Mouse (Mus musculus) MEL (cell line): Measurements from ENCODE around the gene Rpp14. TPM values are rescaled to one million over a fixed set of nuclear protein-coding genes. Genes with fewer than 3 reads are reported as not detected.

Experiments
- DNase-seq: peaks from one replicate; pipeline ENCODE4 v3.0.0; 2011; ENCODE audit warnings: low read depth, low spot score
- H3K27ac ChIP-seq: 2 replicates; pipeline ENCODE4 v1.5.1; 2012; ENCODE audit warnings: low read depth, mild to moderate bottlenecking, control low read depth, low read length, moderate library complexity; ENCODE audit not compliant: control insufficient read depth
- H3K27me3 ChIP-seq, 2 experiments: fragments of 150-350 bp in 1 of 2; sonication (generic) in 1 of 2; 2 replicates each; pipeline ENCODE4 v1.6.1; 2012; ENCODE audit warnings: low read length in 2 of 2, mild to moderate bottlenecking in 2 of 2, improper control_type of control experiment in 1 of 2, moderate library complexity in 1 of 2; ENCODE audit not compliant: insufficient read depth in 2 of 2, control insufficient read depth in 1 of 2
- H3K36me3 ChIP-seq, 2 experiments: 2 replicates each; pipeline ENCODE4 v1.6.1; 2012 to 2014; ENCODE audit warnings: low read length in 2 of 2, improper control_type of control experiment in 1 of 2, inconsistent platforms in 1 of 2, mild to moderate bottlenecking in 1 of 2; ENCODE audit not compliant: insufficient read depth in 2 of 2, control insufficient read depth in 1 of 2
- H3K4me1 ChIP-seq, 2 experiments: fragments of 150-350 bp in 1 of 2; sonication (generic) in 1 of 2; 2 replicates each; pipeline ENCODE4 v1.6.1; 2012; ENCODE audit warnings: low read length in 2 of 2, improper control_type of control experiment in 1 of 2, mild to moderate bottlenecking in 1 of 2; ENCODE audit not compliant: insufficient read depth in 2 of 2, control insufficient read depth in 1 of 2
- H3K4me3 ChIP-seq, 2 experiments: fragments of 150-350 bp in 1 of 2; sonication (generic) in 1 of 2; 2 replicates each; pipeline ENCODE4 v1.5.1; 2012; ENCODE audit warnings: low read depth in 2 of 2, low read length in 2 of 2, mild to moderate bottlenecking in 2 of 2, moderate library complexity in 2 of 2, control low read depth in 1 of 2, improper control_type of control experiment in 1 of 2; ENCODE audit not compliant: control insufficient read depth in 1 of 2, insufficient read depth in 1 of 2
- H3K79me2 ChIP-seq: 2 replicates; pipeline ENCODE4 v1.6.1; 2012; ENCODE audit warnings: mild to moderate bottlenecking, low read length, moderate library complexity; ENCODE audit not compliant: control insufficient read depth, poor library complexity, insufficient read depth
- H3K9ac ChIP-seq: 2 replicates; pipeline ENCODE4 v1.6.1; 2012; ENCODE audit warnings: low read depth, mild to moderate bottlenecking, control low read depth, low read length, moderate library complexity; ENCODE audit not compliant: control insufficient read depth, poor library complexity, severe bottlenecking
- H3K9me3 ChIP-seq: fragments of 150-350 bp; sonication (generic); replicated peaks from 2 replicates; pipeline ENCODE4 v1.6.1; 2012; ENCODE audit warnings: mild to moderate bottlenecking, low read length, improper control_type of control experiment, moderate library complexity; ENCODE audit not compliant: insufficient read depth
- BHLHE40 ChIP-seq: IDR thresholded peaks from 2 replicates; pipeline ENCODE4 v1.6.1; 2012; ENCODE audit warnings: low read depth, mild to moderate bottlenecking, inconsistent platforms, low read length, improper control_type of control experiment, borderline replicate concordance
- CHD1 ChIP-seq: IDR thresholded peaks from 2 replicates; pipeline ENCODE4 v1.6.1; 2012; ENCODE audit warnings: low read depth, mild to moderate bottlenecking, inconsistent platforms, low read length, improper control_type of control experiment
- CHD2 ChIP-seq: IDR thresholded peaks from 2 replicates; pipeline ENCODE4 v1.6.1; 2011; ENCODE audit warnings: low read length, improper control_type of control experiment
- CTCF ChIP-seq, 3 experiments: IDR thresholded peaks in 2 of 3; conservative IDR thresholded peaks in 1 of 3; 2 replicates each; pipeline ENCODE4 v1.5.1; 2011 to 2012; ENCODE audit warnings: low read length in 3 of 3, low read depth in 2 of 3, mild to moderate bottlenecking in 2 of 3, improper control_type of control experiment in 1 of 3, inconsistent platforms in 1 of 3, mixed read lengths in 1 of 3, moderate library complexity in 1 of 3; ENCODE audit not compliant: control insufficient read depth in 1 of 3, insufficient read depth in 1 of 3, poor library complexity in 1 of 3, severe bottlenecking in 1 of 3
- ELF1 ChIP-seq: IDR thresholded peaks from 2 replicates; pipeline ENCODE4 v1.6.1; 2014; ENCODE audit warnings: low read depth, mild to moderate bottlenecking, inconsistent platforms, low read length, improper control_type of control experiment, moderate library complexity
- EP300 ChIP-seq, 2 experiments: IDR thresholded peaks; 2 replicates each; pipeline ENCODE4 v1.6.1; 2011; ENCODE audit warnings: improper control_type of control experiment in 2 of 2, low read length in 2 of 2, low read depth in 1 of 2, mild to moderate bottlenecking in 1 of 2
- ETS1 ChIP-seq: IDR thresholded peaks from 2 replicates; pipeline ENCODE4 v1.6.1; 2012; ENCODE audit warnings: low read depth, mild to moderate bottlenecking, inconsistent platforms, low read length, improper control_type of control experiment, moderate library complexity
- GATA1 ChIP-seq: IDR thresholded peaks from 2 replicates; pipeline ENCODE4 v1.6.1; 2011; ENCODE audit warnings: low read depth, low read length, improper control_type of control experiment
- HCFC1 ChIP-seq: IDR thresholded peaks from 2 replicates; pipeline ENCODE4 v1.6.1; 2012; ENCODE audit warnings: low read depth, mild to moderate bottlenecking, inconsistent platforms, low read length, improper control_type of control experiment, moderate library complexity
- KAT2A ChIP-seq: conservative IDR thresholded peaks from 2 replicates; pipeline ENCODE4 v1.6.1; 2012; ENCODE audit warnings: low read depth, low read length, improper control_type of control experiment, inconsistent platforms
- MAZ ChIP-seq: IDR thresholded peaks from 2 replicates; pipeline ENCODE4 v1.6.1; 2012; ENCODE audit warnings: low read depth, mild to moderate bottlenecking, inconsistent platforms, low read length, improper control_type of control experiment
- MXI1 ChIP-seq: IDR thresholded peaks from 2 replicates; pipeline ENCODE4 v1.6.1; 2011; ENCODE audit warnings: mild to moderate bottlenecking, low read depth, low read length, improper control_type of control experiment
- MYB ChIP-seq: IDR thresholded peaks from 2 replicates; pipeline ENCODE4 v1.6.1; 2011; ENCODE audit warnings: mild to moderate bottlenecking, low read depth, low read length, improper control_type of control experiment
- MYC ChIP-seq: IDR thresholded peaks from 2 replicates; pipeline ENCODE4 v1.6.1; 2011; ENCODE audit warnings: low read depth, mild to moderate bottlenecking, low read length, improper control_type of control experiment, moderate library complexity
- POLR2AphosphoS2 ChIP-seq: IDR thresholded peaks from 2 replicates; pipeline ENCODE4 v1.6.1; 2011; ENCODE audit warnings: low read length, improper control_type of control experiment
- RAD21 ChIP-seq: IDR thresholded peaks from 2 replicates; pipeline ENCODE4 v1.6.1; 2011; ENCODE audit warnings: mild to moderate bottlenecking, low read depth, low read length, improper control_type of control experiment
- SIN3A ChIP-seq: IDR thresholded peaks from 2 replicates; pipeline ENCODE4 v1.6.1; 2012; ENCODE audit warnings: low read length, improper control_type of control experiment, inconsistent platforms
- SMC3 ChIP-seq: IDR thresholded peaks from 2 replicates; pipeline ENCODE4 v1.6.1; 2011; ENCODE audit warnings: low read depth, low read length, improper control_type of control experiment
- TBP ChIP-seq: IDR thresholded peaks from 2 replicates; pipeline ENCODE4 v1.8.0; 2011; ENCODE audit warnings: low read depth, low read length, improper control_type of control experiment
- TCF12 ChIP-seq: IDR thresholded peaks from 2 replicates; pipeline ENCODE4 v1.6.1; 2014; ENCODE audit warnings: low read depth, mild to moderate bottlenecking, inconsistent platforms, low read length, improper control_type of control experiment, moderate library complexity
- UBTF ChIP-seq: IDR thresholded peaks from 2 replicates; pipeline ENCODE4 v1.6.1; 2012; ENCODE audit warnings: low read depth, mild to moderate bottlenecking, inconsistent platforms, low read length, improper control_type of control experiment, moderate library complexity, borderline replicate concordance; ENCODE audit not compliant: insufficient read depth
- USF1 ChIP-seq: IDR thresholded peaks from 2 replicates; pipeline ENCODE4 v1.6.1; 2014; ENCODE audit warnings: low read depth, mild to moderate bottlenecking, inconsistent platforms, low read length, improper control_type of control experiment, moderate library complexity
- USF2 ChIP-seq, 2 experiments: IDR thresholded peaks; 2 replicates each; pipeline ENCODE4 v1.6.1; 2011 to 2012; ENCODE audit warnings: improper control_type of control experiment in 2 of 2, low read length in 2 of 2, borderline replicate concordance in 1 of 2, inconsistent platforms in 1 of 2, low read depth in 1 of 2, mild to moderate bottlenecking in 1 of 2; ENCODE audit not compliant: insufficient read depth in 1 of 2
- ZC3H11A ChIP-seq: IDR thresholded peaks from 2 replicates; pipeline ENCODE4 v1.6.1; 2012; ENCODE audit warnings: low read depth, mild to moderate bottlenecking, inconsistent platforms, low read length, improper control_type of control experiment
- ZKSCAN1 ChIP-seq: IDR thresholded peaks from 2 replicates; pipeline ENCODE4 v1.6.1; 2012; ENCODE audit warnings: low read depth, mild to moderate bottlenecking, inconsistent platforms, low read length, improper control_type of control experiment, moderate library complexity
- ZMIZ1 ChIP-seq: IDR thresholded peaks from 2 replicates; pipeline ENCODE4 v1.6.1; 2012; ENCODE audit warnings: low read depth, mild to moderate bottlenecking, inconsistent platforms, low read length, improper control_type of control experiment, moderate library complexity
- polyA plus RNA-seq, 2 experiments: library from polyadenylated mRNA; stranded (reverse) in 1 of 2; unstranded in 1 of 2; fragments of >175 nt in 1 of 2; fragments of >200 nt in 1 of 2; gene quantifications; 2 replicates each; pipeline versions ENCODE4 v1.2.1 to v1.2.4; 2012; ENCODE audit warnings: low replicate concordance in 2 of 2, low read depth in 1 of 2; ENCODE audit not compliant: insufficient read length in 2 of 2, insufficient read depth in 1 of 2, missing spikeins in 1 of 2
- total RNA-seq: library from RNA; depleted of rRNA; stranded (reverse); fragments of 300-350 nt; gene quantifications from 2 replicates; pipeline ENCODE4 v1.2.3, GENCODE M21; 2012

Rpp14 gene
- total and polyA plus RNA-seq, 3 experiments: 41.2 to 45.5 TPM; not detected in 1

- TF ChIP-seq TCF12 (no peak), EP300 (IDR thresholded peaks at IDR 0.05; ENCODE audit: low read depth in 1 of 2, low read length in 2 of 2) (no peak), MAZ (no peak), SMC3 (no peak), ELF1 (no peak), CHD1 (no peak), ZC3H11A (no peak), KAT2A (no peak), MYC (no peak), USF2 (IDR thresholded peaks at IDR 0.05; ENCODE audit: borderline replicate concordance in 1 of 2, insufficient read depth in 1 of 2, low read depth in 1 of 2, low read length in 2 of 2) (no peak), BHLHE40 (no peak), CHD2 (no peak), GATA1 (no peak), TBP (no peak), ETS1 (no peak)
- Histone ChIP-seq H3K36me3 (peaks cover 0 to 2% of the 10 kb centered on the region in 2 experiments; a peak in 1 of 4 replicates), H3K27me3 (no peaks in the 10 kb centered on the region), H3K9me3 (no peaks in the 10 kb centered on the region), H3K27ac (no peak overlapping the region), H3K9ac (no peak overlapping the region), H3K4me3 (no peak overlapping the region), H3K4me1 (peaks cover 0 to 5% of the 10 kb centered on the region in 2 experiments; a peak in 1 of 4 replicates), H3K79me2 (no peaks in the 10 kb centered on the region)
- DNase-seq: no peak
Measured at GRCm38 (mm10) chr14:8124046-8124881, 44.1 kb downstream of the Rpp14 start.

DNA sequence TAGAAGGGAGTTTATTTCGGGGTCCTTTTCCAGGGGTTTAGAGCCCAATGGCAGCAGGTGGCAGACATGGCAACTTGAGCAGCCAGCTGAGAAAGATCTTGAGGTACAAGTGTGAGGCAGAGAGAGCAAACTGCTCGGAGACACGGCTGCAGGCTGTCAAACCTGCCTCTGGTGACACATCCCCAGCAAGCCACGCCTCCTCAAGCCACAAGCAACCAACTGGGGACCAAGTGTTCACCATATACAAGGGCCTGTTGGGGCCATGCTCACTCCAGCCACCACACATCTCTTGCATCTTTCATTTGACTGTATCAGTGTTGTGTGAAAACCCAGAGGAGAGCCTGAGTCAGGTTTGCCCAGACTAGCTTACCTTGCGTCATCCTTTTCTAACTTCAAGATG is 47.8 kb downstream of the Rpp14 start:
- no peaks in the 10 kb centered on the region for H3K4me1 ChIP-seq
- H3K27me3 ChIP-seq: no peaks in the 10 kb centered on the region
- no peak overlapping the region for H3K27ac ChIP-seq
- DNase-seq: no peak
- no peak overlapping the region for H3K9ac ChIP-seq
- TF ChIP-seq UBTF: no peak
- no peak for TF ChIP-seq ZKSCAN1
- no peak for TF ChIP-seq EP300 (IDR thresholded peaks at IDR 0.05; ENCODE audit: low read depth in 1 of 2, low read length in 2 of 2)
- no peak for TF ChIP-seq TCF12
- no peak for TF ChIP-seq MXI1
- TF ChIP-seq USF1: no peak
- no peak for TF ChIP-seq HCFC1
- no peak for TF ChIP-seq CTCF (IDR thresholded peaks at IDR 0.05 in 2 of 3, conservative IDR thresholded peaks at IDR 0.05 in 1 of 3; ENCODE audit: control insufficient read depth in 1 of 3, insufficient read depth in 1 of 3, low read depth in 2 of 3, low read length in 3 of 3, poor library complexity in 1 of 3, severe bottlenecking in 1 of 3)
- no peak for TF ChIP-seq MYB
- TF ChIP-seq ZMIZ1: no peak
- TF ChIP-seq GATA1: no peak
- no peak for TF ChIP-seq SIN3A
- no peak for TF ChIP-seq POLR2AphosphoS2
- TF ChIP-seq RAD21: no peak
- H3K4me3 ChIP-seq: no peak overlapping the region
- H3K36me3 ChIP-seq: no peaks in the 10 kb centered on the region
- no peaks in the 10 kb centered on the region for H3K9me3 ChIP-seq
- H3K79me2 ChIP-seq: no peaks in the 10 kb centered on the region
